Mouse (Mus musculus): ENCODE results near the gene Slc23a4. TPM values are rescaled to one million over a fixed set of nuclear protein-coding genes. Genes with fewer than 3 reads are reported as not detected.

Slc23a4 gene
- polyA plus RNA-seq, 1 experiment from 2014 or later = 0.33 TPM

DNA sequence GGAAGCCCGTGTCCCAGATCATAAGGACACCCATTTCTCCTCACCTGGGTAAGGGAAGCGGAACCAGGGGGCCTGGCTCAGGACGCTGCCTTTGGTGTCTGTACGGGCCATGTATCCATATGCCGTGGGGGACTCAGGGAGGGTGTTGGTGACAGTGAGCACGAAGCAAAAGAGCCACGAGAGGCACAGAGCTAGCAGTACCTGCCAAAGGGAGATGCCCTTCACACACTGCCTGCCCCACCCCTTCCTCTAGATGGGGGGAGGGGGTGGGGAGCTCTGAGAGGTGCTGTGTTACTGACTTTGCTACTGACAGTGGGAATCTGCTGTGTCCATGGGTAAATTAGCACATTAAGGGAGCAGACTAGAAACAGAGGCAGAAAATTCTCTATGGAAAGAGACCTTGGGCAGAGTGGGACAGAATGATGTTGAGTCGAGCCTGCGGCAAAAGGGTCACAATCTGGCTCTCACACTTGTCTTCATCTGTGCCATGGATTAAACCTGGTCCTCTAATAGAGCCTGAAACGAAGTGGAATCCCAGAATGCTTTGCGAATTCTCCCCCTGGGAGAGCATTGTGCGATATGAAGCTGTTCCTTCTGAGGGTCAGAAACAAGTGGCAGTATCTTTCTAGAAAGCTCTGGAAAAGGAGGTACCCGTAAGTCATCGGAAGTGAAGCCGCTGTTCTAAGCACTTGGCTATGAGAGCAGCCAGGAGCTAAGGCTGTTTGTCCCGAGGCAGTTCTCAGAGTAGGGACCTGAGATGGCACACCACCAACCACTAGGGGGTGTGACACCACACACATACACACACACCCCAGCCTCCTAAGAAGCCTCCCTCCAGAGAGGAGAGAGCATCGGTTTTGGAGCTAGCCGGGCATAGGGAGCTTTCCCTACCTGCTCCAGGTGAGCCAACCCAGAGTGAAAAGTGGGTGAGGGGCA lies 33.0 kb downstream of the Slc23a4 start:
- Histone ChIP-seq H3K4me2 (peak overlapping the region; percentile 57), H3K27ac (no peak overlapping the region), H3K27me3 (replicated peaks) (0 out of 2 replicates have a peak, but pooled peaks cover under 1% of the 10 kb centered on the region), H3K9ac (no peak overlapping the region; the same call in 1 of the 2 replicates), H3K4me3 (peak overlapping the region; percentile 20), H3K9me3 (replicated peaks) (no peaks in the 10 kb centered on the region), H3K36me3 (no peaks in the 10 kb centered on the region), H3K4me1 (peaks cover 13% of the 10 kb centered on the region; the same call in 1 of the 2 replicates)
- WGBS (ENCODE audit: insufficient replicate concordance) = 39% methylated on average over 18 of the region's 18 CpGs
- ATAC-seq = peak; percentile 77

DNA sequence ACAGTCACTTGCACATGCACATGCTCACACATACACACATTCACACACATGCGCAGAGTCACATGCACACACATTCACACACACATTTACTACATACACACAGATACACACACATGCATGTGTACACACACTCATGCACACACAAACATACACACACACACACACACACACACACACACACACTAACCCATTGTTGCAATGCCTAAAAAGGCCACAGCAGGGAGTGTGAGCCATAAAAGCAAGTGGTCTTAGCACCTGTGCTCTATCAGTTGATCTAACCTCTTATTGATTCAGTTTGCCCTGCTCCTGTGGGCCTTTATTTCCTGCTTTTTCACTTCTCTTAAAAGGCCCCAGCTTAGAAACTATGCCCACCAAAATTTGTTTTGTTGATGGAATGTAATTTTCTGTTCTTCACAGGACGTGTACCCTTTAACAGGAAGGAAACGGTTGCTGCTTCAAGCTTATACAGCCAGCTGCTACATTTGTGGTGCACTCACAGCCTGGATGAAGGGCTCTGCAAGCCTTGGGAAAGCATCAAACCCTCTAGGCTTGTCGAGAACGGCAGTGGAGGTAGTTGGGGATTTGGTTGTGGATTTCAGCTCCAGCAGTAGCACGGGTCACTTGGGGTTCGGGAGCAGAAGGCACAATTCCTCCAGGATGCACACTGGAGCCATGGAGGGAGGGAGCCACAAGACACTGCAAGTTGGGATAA lies 36.1 kb downstream of the Slc23a4 start:
- no peak overlapping the region for H3K27ac ChIP-seq
- 44% methylated on average over 7 of the region's 7 CpGs for WGBS (ENCODE audit: insufficient replicate concordance)
- no peak overlapping the region for H3K9ac ChIP-seq
- H3K9me3 ChIP-seq (replicated peaks) = no peaks in the 10 kb centered on the region
- H3K36me3 ChIP-seq = no peaks in the 10 kb centered on the region
- H3K4me3 ChIP-seq = no peak overlapping the region
- ATAC-seq = no peak
- peaks cover 27% of the 10 kb centered on the region for H3K27me3 ChIP-seq (replicated peaks)
- peaks cover 18% of the 10 kb centered on the region; the same call in 1 of the 2 replicates for H3K4me1 ChIP-seq
- H3K4me2 ChIP-seq = no peak overlapping the region

DNA sequence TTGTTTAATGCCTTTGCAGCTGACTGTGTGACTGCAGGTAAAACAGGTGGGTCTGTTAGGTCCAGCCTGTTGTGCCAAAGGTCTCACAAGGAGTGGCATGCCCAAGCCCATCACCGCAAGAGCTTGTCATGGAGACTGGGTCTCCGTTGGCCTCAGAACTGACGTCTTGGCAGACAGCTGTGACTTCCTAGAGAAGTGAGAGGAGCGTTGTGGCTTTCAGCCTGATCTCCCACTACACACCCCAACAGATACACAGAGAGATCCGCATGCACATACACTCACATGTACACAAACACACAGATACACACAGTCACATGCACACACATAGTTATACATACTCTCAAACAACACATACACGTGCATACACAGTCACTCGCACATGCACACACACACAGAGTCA lies 36.7 kb downstream of the Slc23a4 start:
- 68% methylated on average over 7 of the region's 7 CpGs for WGBS (ENCODE audit: insufficient replicate concordance)
- Histone ChIP-seq H3K4me3 (no peak overlapping the region), H3K36me3 (no peaks in the 10 kb centered on the region), H3K27me3 (replicated peaks) (peaks cover 27% of the 10 kb centered on the region), H3K9ac (no peak overlapping the region), H3K4me2 (no peak overlapping the region), H3K4me1 (peaks cover 18% of the 10 kb centered on the region; the same call in 1 of the 2 replicates), H3K9me3 (replicated peaks) (no peaks in the 10 kb centered on the region), H3K27ac (no peak overlapping the region)
- ATAC-seq = no peak

DNA sequence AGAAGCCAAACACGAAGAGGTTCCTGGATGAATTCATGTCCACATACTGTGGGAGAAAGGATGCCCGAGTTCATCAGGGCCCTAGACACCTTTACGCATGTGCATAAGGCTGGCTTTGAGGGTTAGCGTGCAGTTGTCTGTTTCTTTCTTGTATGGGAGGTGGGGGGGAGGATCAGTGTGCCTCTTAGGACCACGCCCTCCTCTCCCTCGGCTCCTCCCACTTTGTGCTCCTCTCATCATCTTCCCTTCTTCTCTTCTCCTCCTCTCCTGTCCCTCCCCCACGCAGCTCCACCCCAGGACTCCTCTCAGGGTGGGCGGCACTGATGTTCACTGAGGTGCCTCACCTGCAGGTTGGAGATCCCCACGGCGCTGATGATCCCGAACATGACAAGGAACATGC lies 39.7 kb downstream of the Slc23a4 start:
- Histone ChIP-seq H3K9ac (no peak overlapping the region), H3K4me2 (peak overlapping the region; percentile 31), H3K36me3 (no peaks in the 10 kb centered on the region), H3K4me3 (no peak overlapping the region), H3K27me3 (replicated peaks) (peaks cover 35% of the 10 kb centered on the region), H3K27ac (no peak overlapping the region), H3K4me1 (peaks cover 4% of the 10 kb centered on the region; the same call in 1 of the 2 replicates), H3K9me3 (replicated peaks) (no peaks in the 10 kb centered on the region)
- 23% methylated on average over 10 of the region's 11 CpGs for WGBS (ENCODE audit: insufficient replicate concordance)
- no peak for ATAC-seq

DNA sequence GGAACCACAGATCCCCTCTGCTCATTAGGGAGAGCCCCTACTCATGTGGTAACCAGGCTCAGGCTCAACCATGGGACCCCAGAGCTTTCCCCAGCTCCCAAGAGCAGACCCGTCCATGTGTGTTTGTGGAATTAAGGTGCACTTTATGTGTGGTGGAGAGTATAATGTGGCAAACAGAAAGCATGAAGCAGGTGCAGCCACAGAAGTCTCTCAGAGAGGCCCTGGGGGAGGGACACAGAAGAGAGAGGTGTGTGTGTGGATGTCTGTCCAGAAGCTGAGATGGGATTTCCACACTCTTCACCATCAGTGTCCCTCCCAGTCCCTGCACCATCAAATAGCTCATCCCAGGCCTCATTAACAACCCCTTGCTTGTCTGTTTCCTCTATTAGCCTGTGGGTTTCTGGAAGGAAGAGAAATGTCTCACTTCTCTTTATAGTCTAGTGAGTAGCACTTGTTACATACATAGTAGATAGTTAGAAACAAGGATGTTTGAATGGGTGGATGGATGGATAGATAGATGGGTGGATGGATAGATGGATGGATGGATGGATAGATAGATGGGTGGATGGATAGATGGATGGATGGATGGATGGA lies 41.6 kb downstream of the Slc23a4 start:
- 0 out of 2 replicates have a peak, but pooled peaks cover 4% of the 10 kb centered on the region for H3K4me1 ChIP-seq
- H3K27ac ChIP-seq = no peak overlapping the region
- peaks cover 37% of the 10 kb centered on the region for H3K27me3 ChIP-seq (replicated peaks)
- no peak overlapping the region for H3K4me3 ChIP-seq
- no peak overlapping the region for H3K9ac ChIP-seq
- H3K9me3 ChIP-seq (replicated peaks) = no peaks in the 10 kb centered on the region
- H3K4me2 ChIP-seq = no peak overlapping the region
- no peak for ATAC-seq
- no peaks in the 10 kb centered on the region for H3K36me3 ChIP-seq
- WGBS (ENCODE audit: insufficient replicate concordance) = 68% methylated on average over 1 of the region's 1 CpGs

DNA sequence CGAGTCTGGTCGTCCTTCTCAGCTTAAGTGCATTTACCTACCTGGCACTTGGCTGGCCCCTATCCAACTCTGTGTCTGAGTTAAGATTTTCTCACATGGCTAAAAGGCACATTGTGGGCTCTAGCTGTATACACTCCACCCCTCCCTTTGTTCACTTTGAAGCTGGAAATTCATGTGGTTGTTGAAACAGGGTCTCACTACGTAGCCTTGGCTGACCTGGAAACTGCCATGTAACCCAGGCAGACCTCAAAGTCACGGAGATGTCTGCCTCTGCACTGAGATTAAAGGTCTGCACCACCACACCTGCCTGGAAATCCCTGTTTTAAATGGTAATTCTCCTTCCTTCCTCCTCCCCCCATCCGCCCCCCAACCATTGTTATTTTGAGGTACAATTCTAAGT lies 44.7 kb downstream of the Slc23a4 start:
- Histone ChIP-seq H3K4me2 (no peak overlapping the region), H3K4me3 (no peak overlapping the region), H3K27me3 (replicated peaks) (peaks cover 19% of the 10 kb centered on the region), H3K36me3 (no peaks in the 10 kb centered on the region), H3K27ac (no peak overlapping the region), H3K9ac (no peak overlapping the region), H3K4me1 (peaks cover 8% of the 10 kb centered on the region; the same call in 1 of the 2 replicates), H3K9me3 (replicated peaks) (no peaks in the 10 kb centered on the region)
- WGBS (ENCODE audit: insufficient replicate concordance) = 56% methylated on average over 5 of the region's 5 CpGs
- ATAC-seq = no peak

DNA sequence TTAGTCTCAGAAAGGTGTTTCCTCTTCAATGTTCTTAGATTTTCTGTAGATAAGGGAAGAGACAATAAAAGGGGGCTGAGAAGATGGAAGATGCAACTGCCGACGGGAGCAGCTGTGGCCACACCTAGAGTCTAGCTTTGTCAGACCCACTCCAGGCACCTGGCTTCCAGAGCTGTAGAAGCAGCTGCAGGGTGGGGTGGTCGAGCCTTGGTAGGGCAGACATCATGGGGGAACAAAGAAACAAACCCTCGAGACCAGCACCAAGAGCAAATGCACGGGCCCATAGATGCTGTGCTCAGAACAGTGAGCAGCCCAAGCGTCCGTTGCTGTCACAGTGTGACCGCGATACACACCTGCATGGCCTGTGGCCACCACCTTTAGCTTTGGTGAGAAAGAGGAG lies 45.8 kb downstream of the Slc23a4 start:
- WGBS (ENCODE audit: insufficient replicate concordance) = 69% methylated on average over 9 of the region's 9 CpGs

DNA sequence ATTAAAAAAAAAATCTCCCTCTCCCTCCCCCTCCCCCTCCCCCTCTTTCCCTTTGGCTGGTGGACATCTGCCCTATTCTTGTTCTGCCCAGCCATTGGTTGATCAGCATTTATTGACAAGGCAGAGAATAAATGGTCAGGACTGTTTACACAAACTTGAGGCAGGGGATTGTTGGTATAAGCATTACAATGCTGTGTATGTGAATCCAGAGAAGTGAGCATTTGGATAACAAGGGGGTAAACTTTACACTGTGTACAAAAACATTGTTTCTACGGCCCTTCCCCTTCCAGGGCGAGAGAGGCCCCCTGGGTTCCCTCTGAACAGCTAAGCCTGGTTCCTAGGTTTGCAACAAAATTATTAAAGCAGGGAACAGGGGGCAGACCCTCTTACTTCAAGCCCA lies 46.7 kb downstream of the Slc23a4 start:
- 60% methylated on average over 2 of the region's 2 CpGs for WGBS (ENCODE audit: insufficient replicate concordance)
- H3K27me3 ChIP-seq (replicated peaks) = 0 out of 2 replicates have a peak, but pooled peaks cover 10% of the 10 kb centered on the region

More for the DNA sequence above, 45.8 kb downstream of the Slc23a4 start:
- 0 out of 2 replicates have a peak, but pooled peaks cover 10% of the 10 kb centered on the region for H3K27me3 ChIP-seq (replicated peaks)
- no peak overlapping the region for H3K4me3 ChIP-seq
- H3K9me3 ChIP-seq (replicated peaks) = no peaks in the 10 kb centered on the region
- H3K4me1 ChIP-seq = peaks cover 9% of the 10 kb centered on the region; the same call in 1 of the 2 replicates
- H3K4me2 ChIP-seq = no peak overlapping the region
- no peak overlapping the region for H3K9ac ChIP-seq
- H3K36me3 ChIP-seq = no peaks in the 10 kb centered on the region
- no peak for ATAC-seq
- H3K27ac ChIP-seq = no peak overlapping the region

DNA sequence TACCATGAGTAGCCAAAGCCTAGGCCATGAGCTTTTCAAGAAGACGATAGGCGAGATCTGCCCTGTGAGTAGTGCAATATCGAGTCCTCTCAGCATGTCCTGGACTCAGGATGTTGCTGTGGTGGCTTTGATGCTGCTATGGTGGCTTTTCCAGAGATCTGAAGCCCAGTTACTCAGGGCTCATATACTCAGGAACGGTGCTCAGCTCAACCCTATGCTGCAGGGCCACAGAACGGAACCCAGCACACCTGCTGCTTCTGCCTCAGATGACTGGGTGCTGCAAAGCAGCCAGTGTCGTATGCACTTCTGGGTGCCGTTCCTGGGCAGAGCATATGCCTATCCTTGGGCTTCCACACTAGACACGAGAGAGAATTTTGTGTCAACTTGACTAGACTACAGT lies 48.8 kb downstream of the Slc23a4 start:
- no peak for ATAC-seq
- no peak overlapping the region for H3K27ac ChIP-seq
- WGBS (ENCODE audit: insufficient replicate concordance) = 78% methylated on average over 8 of the region's 8 CpGs

More for the DNA sequence above, 46.7 kb downstream of the Slc23a4 start:
- ATAC-seq = no peak
- Histone ChIP-seq H3K27ac (no peak overlapping the region), H3K4me3 (no peak overlapping the region), H3K9ac (no peak overlapping the region), H3K4me1 (peaks cover 9% of the 10 kb centered on the region; the same call in 1 of the 2 replicates), H3K36me3 (no peaks in the 10 kb centered on the region), H3K4me2 (no peak overlapping the region), H3K9me3 (replicated peaks) (no peaks in the 10 kb centered on the region)

DNA sequence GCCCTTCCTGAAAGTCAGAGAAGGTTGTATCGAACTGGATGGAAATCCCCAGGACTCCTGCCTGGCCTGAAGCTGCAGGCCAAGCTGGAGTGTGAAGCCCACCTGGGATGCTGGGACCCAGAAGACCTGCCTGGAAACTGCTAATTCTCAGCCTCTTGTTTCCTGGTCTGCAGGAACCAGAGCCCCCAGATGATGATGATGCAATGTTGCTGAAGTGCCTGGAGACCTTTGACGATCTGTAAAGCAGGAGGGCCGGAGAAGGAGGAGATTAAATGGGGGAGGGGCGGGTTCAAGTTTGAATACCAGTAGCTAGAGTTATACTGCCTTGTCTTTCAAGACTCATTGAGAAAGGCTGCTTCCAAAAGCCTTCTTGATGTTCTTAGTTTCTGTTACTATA lies 49.3 kb downstream of the Slc23a4 start:
- H3K9me3 ChIP-seq (replicated peaks) = no peaks in the 10 kb centered on the region
- H3K4me1 ChIP-seq = peaks cover 9% of the 10 kb centered on the region; the same call in 1 of the 2 replicates
- ATAC-seq = no peak
- no peaks in the 10 kb centered on the region for H3K36me3 ChIP-seq
- H3K27ac ChIP-seq = no peak overlapping the region
- H3K27me3 ChIP-seq (replicated peaks) = 0 out of 2 replicates have a peak, but pooled peaks cover 7% of the 10 kb centered on the region
- no peak overlapping the region for H3K4me3 ChIP-seq
- H3K9ac ChIP-seq = no peak overlapping the region
- H3K4me2 ChIP-seq = no peak overlapping the region
- WGBS (ENCODE audit: insufficient replicate concordance) = 36% methylated on average over 4 of the region's 4 CpGs

More for the DNA sequence above, 48.8 kb downstream of the Slc23a4 start:
- no peak overlapping the region for H3K9ac ChIP-seq
- H3K9me3 ChIP-seq (replicated peaks) = no peaks in the 10 kb centered on the region
- H3K4me1 ChIP-seq = peaks cover 9% of the 10 kb centered on the region; the same call in 1 of the 2 replicates
- no peak overlapping the region for H3K4me2 ChIP-seq
- H3K36me3 ChIP-seq = no peaks in the 10 kb centered on the region
- H3K27me3 ChIP-seq (replicated peaks) = 0 out of 2 replicates have a peak, but pooled peaks cover 10% of the 10 kb centered on the region
- no peak overlapping the region for H3K4me3 ChIP-seq

DNA sequence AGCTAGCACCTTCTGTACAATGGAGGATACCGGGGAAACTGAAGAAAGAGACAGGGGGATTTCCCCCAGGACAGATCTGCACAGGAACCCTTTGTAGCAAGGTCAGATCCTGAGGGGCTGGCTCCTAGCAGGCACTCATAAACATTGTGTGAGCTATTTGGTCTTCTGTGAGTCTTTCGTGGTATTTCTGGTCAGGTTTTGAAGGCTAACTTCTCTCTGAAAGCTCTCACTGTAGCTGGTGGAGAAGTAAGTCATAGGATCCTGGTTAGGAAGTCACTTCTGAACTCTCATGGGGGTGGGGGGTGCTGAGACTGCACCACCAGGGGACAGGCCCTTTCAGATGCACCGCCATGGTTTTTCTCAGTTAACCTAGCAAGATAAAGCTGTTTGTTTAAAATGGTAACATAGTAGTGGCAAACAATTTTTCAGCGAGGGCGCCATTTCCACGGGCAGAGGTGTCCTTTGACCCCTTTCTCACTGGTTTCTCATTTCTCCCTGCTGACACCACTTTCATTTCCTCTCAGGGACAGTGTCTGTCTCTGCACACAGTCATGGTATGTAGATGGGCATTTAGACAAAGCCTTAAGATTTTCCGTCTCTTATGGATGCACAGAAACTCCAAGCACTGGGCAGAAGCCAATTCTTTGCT lies 49.8 kb downstream of the Slc23a4 start:
- Histone ChIP-seq H3K9ac (no peak overlapping the region), H3K4me3 (no peak overlapping the region), H3K4me1 (peaks cover 9% of the 10 kb centered on the region; the same call in 1 of the 2 replicates), H3K36me3 (no peaks in the 10 kb centered on the region), H3K27me3 (replicated peaks) (0 out of 2 replicates have a peak, but pooled peaks cover 1% of the 10 kb centered on the region), H3K4me2 (no peak overlapping the region), H3K9me3 (replicated peaks) (no peaks in the 10 kb centered on the region), H3K27ac (0 out of 2 replicates have a peak overlapping the region, but pooled peaks have one; percentile 24)
- 49% methylated on average over 7 of the region's 7 CpGs for WGBS (ENCODE audit: insufficient replicate concordance)
- ATAC-seq = no peak

All from liver, embryonic 12.5 days (tissue).